Mouse (Mus musculus) adrenal gland, postnatal 0 days (tissue): Measurements from ENCODE around the gene Olfr640. TPM values are rescaled to one million over a fixed set of nuclear protein-coding genes. Genes with fewer than 3 reads are reported as not detected.

Experiments
- polyA plus RNA-seq: library from polyadenylated mRNA; unstranded; fragments of >200 nt; fragmentation: Nextera tagmentation; extraction: Ambion mirVana; gene quantifications from 2 replicates; pipeline ENCODE4 v1.2.1, GENCODE M21; 2015

Olfr640 gene
- not detected in 2 replicates for polyA plus RNA-seq

GRCm38 (mm10) chr7:104025473-104025872, at the start of gene Olfr640:
Gene Olfr640 (minus strand): TSS chr7:104025573.

GRCm38 (mm10) chr7:104071769-104072168, 46.4 kb upstream of the Olfr640 start, which contains the start of gene Olfr644:
Gene Olfr644 (minus strand): TSS chr7:104071869.

GRCm38 (mm10) chr7:104061345-104061744, 36.0 kb upstream of the Olfr640 start, which contains the start of gene 4930516K23Rik:
Gene 4930516K23Rik (minus strand): TSS chr7:104061445.

GRCm38 (mm10) chr7:104052566-104052965, 27.2 kb upstream of the Olfr640 start, which contains the start of gene Olfr642:
Gene Olfr642 (minus strand): TSS chr7:104052666.

GRCm38 (mm10) chr7:104035145-104035544, 9.8 kb upstream of the Olfr640 start, which contains the start of gene Olfr641:
Gene Olfr641 (plus strand): TSS chr7:104035445.

GRCm38 (mm10) chr7:104017203-104017602, 8.2 kb downstream of the Olfr640 start, which contains the start of gene Olfr639:
Gene Olfr639 (minus strand): TSS chr7:104017303.

GRCm38 (mm10) chr7:103998446-103998845, 26.9 kb downstream of the Olfr640 start, which contains the start of gene Olfr638:
Gene Olfr638 (plus strand): TSS chr7:103998746.

GRCm38 (mm10) chr7:103970852-103971251, 54.5 kb downstream of the Olfr640 start, which contains the start of gene Olfr635:
Gene Olfr635 (plus strand): TSS chr7:103971152.

Other genes with a start within 250 kb of the Olfr640 start
- not detected in 2 replicates for gene Olfr68, start 245.9 kb downstream of the Olfr640 start, polyA plus RNA-seq
- gene Olfr67, start 233.8 kb downstream of the Olfr640 start, polyA plus RNA-seq, result not detected in 2 replicates
- gene Hbb-bt, start 211.6 kb downstream of the Olfr640 start, polyA plus RNA-seq, result 3,147 and 3,744 TPM in 2 replicates
- gene Hbb-bs, start 197.5 kb downstream of the Olfr640 start, polyA plus RNA-seq, result 10,926 and 17,452 TPM in 2 replicates
- not detected in 2 replicates for gene Hbb-bh2, start 185.1 kb downstream of the Olfr640 start, polyA plus RNA-seq
- 0.39 TPM in 1 of 2 replicates, not detected in the other for gene Hbb-bh1, start 182.4 kb downstream of the Olfr640 start, polyA plus RNA-seq
- gene Hbb-y, start 172.4 kb downstream of the Olfr640 start, polyA plus RNA-seq, result 2.0 and 5.8 TPM in 2 replicates
- not detected in 2 replicates for gene Olfr66, start 139.3 kb downstream of the Olfr640 start, polyA plus RNA-seq
- not detected in 2 replicates for gene Olfr64, start 131.1 kb downstream of the Olfr640 start, polyA plus RNA-seq
- gene Olfr65, start 122.1 kb downstream of the Olfr640 start, polyA plus RNA-seq, result not detected in 2 replicates
- not detected in 2 replicates for gene Olfr631, start 96.7 kb downstream of the Olfr640 start, polyA plus RNA-seq
- not detected in 2 replicates for gene Olfr632, start 91.2 kb downstream of the Olfr640 start, polyA plus RNA-seq
- gene Olfr633, start 81.1 kb downstream of the Olfr640 start, polyA plus RNA-seq, result not detected in 2 replicates
- not detected in 2 replicates for gene Olfr635, start 54.4 kb downstream of the Olfr640 start, polyA plus RNA-seq
- not detected in 2 replicates for gene Olfr638, start 26.8 kb downstream of the Olfr640 start, polyA plus RNA-seq
- not detected in 2 replicates for gene Olfr639, start 8.3 kb downstream of the Olfr640 start, polyA plus RNA-seq
- not detected in 2 replicates for gene Olfr641, start 9.9 kb upstream of the Olfr640 start, polyA plus RNA-seq
- gene Olfr642, start 27.1 kb upstream of the Olfr640 start, polyA plus RNA-seq, result not detected in 2 replicates
- not detected in 2 replicates for gene 4930516K23Rik, start 35.9 kb upstream of the Olfr640 start, polyA plus RNA-seq
- not detected in 2 replicates for gene Olfr644, start 46.3 kb upstream of the Olfr640 start, polyA plus RNA-seq
- not detected in 2 replicates for gene Olfr645, start 59.9 kb upstream of the Olfr640 start, polyA plus RNA-seq
- gene Olfr646, start 79.3 kb upstream of the Olfr640 start, polyA plus RNA-seq, result not detected in 2 replicates
- not detected in 2 replicates for gene Ubqln5, start 104.3 kb upstream of the Olfr640 start, polyA plus RNA-seq
- gene Olfr643, start 111.8 kb upstream of the Olfr640 start, polyA plus RNA-seq, result not detected in 2 replicates
- not detected in 2 replicates for gene Ubqln3, start 117.7 kb upstream of the Olfr640 start, polyA plus RNA-seq
- not detected in 2 replicates for gene Ubqlnl, start 125.0 kb upstream of the Olfr640 start, polyA plus RNA-seq
- gene Olfm5, start 139.3 kb upstream of the Olfr640 start, polyA plus RNA-seq, result not detected in 2 replicates
- gene Olfr648, start 157.8 kb upstream of the Olfr640 start, polyA plus RNA-seq, result 0.09 and 0.10 TPM in 2 replicates
- not detected in 2 replicates for gene Olfr649, start 170.4 kb upstream of the Olfr640 start, polyA plus RNA-seq
- gene Trim6, start 193.2 kb upstream of the Olfr640 start, polyA plus RNA-seq, result 0.95 and 1.4 TPM in 2 replicates
- 5.5 and 7.2 TPM in 2 replicates for gene Trim34a, start 218.9 kb upstream of the Olfr640 start, polyA plus RNA-seq